In genomic region chr6:66973180-66973579, GRCm38 (mm10) we compare ENCODE assay signal across 8 mouse cellular contexts.
DNase-seq lines count a peak whose midpoint lies in the region; ATAC-seq and TF ChIP-seq lines count a peak whose summit lies in the region.
"Had no signal": no experiment of that assay in that cellular context is flagged by ENCODE, and none has a peak within 500 bp of the region (broad histone marks: within the 10 kb centered on the region; RNA-seq: fewer than 3 reads in every experiment).

No protein-coding gene starts in this region.

- H3K27ac ChIP-seq in neural tube, embryonic 15.5 days (replicated peaks) = no peak overlapping the region
- no peak overlapping the region for H3K27ac ChIP-seq in liver, postnatal 0 days (ENCODE audit: low read depth)
- H3K27ac ChIP-seq: embryonic facial prominence, embryonic 12.5 days had no signal

- no peak overlapping the region for H3K4me3 ChIP-seq in neural tube, embryonic 15.5 days (replicated peaks)
- no peak overlapping the region for H3K4me3 ChIP-seq in liver, postnatal 0 days (ENCODE audit: low read depth, low read length)
- H3K4me3 ChIP-seq: embryonic facial prominence, embryonic 12.5 days had no signal

- ATAC-seq in neural tube, embryonic 15.5 days (ENCODE audit: low FRiP score) = peak; percentile 43; the same call in 1 of the 2 replicates
- ATAC-seq in common myeloid progenitor, adult 5-6 weeks (replicated peaks; ENCODE audit: low read depth, poor library complexity, severe bottlenecking) = peak; percentile 92
- peak; percentile 58 for ATAC-seq in liver, postnatal 0 days

- H3K4me1 ChIP-seq in neural tube, embryonic 15.5 days = peaks cover 3% of the 10 kb centered on the region; the same call in 1 of the 2 replicates
- H3K4me1 ChIP-seq in liver, postnatal 0 days (ENCODE audit: insufficient read depth) = peaks cover 18% of the 10 kb centered on the region

- peak; percentile 22; the same call in 1 of the 2 replicates for TF ChIP-seq CTCF in liver, postnatal 0 days (IDR thresholded peaks at IDR 0.05; ENCODE audit: low read depth)

- no peaks in the 10 kb centered on the region for H3K27me3 ChIP-seq in neural tube, embryonic 15.5 days (replicated peaks)
- no peaks in the 10 kb centered on the region for H3K27me3 ChIP-seq in liver, postnatal 0 days (ENCODE audit: insufficient read depth, low read length)
- H3K27me3 ChIP-seq: embryonic facial prominence, embryonic 12.5 days had no signal

- H3K9me3 ChIP-seq in neural tube, embryonic 15.5 days (replicated peaks) = no peaks in the 10 kb centered on the region
- H3K9me3 ChIP-seq in liver, postnatal 0 days (ENCODE audit: low read length) = no peaks in the 10 kb centered on the region
- H3K9me3 ChIP-seq: embryonic facial prominence, embryonic 12.5 days had no signal

- no peaks in the 10 kb centered on the region for H3K36me3 ChIP-seq in neural tube, embryonic 15.5 days
- no peaks in the 10 kb centered on the region for H3K36me3 ChIP-seq in liver, postnatal 0 days (replicated peaks; ENCODE audit: insufficient read depth, low read length)
- H3K36me3 ChIP-seq: embryonic facial prominence, embryonic 12.5 days had no signal

- TF ChIP-seq EP300 in liver, postnatal 0 days (IDR thresholded peaks at IDR 0.05; ENCODE audit: low read depth) = no peak

- no peak overlapping the region for H3K9ac ChIP-seq in neural tube, embryonic 15.5 days (replicated peaks)
- no peak overlapping the region for H3K9ac ChIP-seq in liver, postnatal 0 days (replicated peaks)
- H3K9ac ChIP-seq: embryonic facial prominence, embryonic 12.5 days had no signal

- DNase-seq in neural tube, embryonic 10.5 days (ENCODE audit: extremely low spot score, low spot score) = no peak
- peak; percentile 51 for DNase-seq in liver, postnatal 0 days
- DNase-seq in thymus, postnatal 25 days = peak; percentile 33
- DNase-seq in retina, postnatal 1 day = no peak
- DNase-seq in heart, adult 18-20 months = no peak

- WGBS in neural tube, embryonic 15.5 days = 20% methylated on average over 3 of the region's 3 CpGs
- WGBS in liver, postnatal 0 days (ENCODE audit: insufficient replicate concordance) = 13% methylated on average over 3 of the region's 3 CpGs

- H3K4me2 ChIP-seq in neural tube, embryonic 15.5 days = no peak overlapping the region
- H3K4me2 ChIP-seq in liver, postnatal 0 days (ENCODE audit: low read depth, low read length) = 0 out of 2 replicates have a peak overlapping the region, but pooled peaks have one; percentile 6
- H3K4me2 ChIP-seq: embryonic facial prominence, embryonic 12.5 days had no signal

Comparison
In these comparisons a context has a peak if more than half of its experiments do, and no peak if none do; other contexts are left out.
1. DNase-seq: peak in liver, postnatal 0 days (single experiment) and thymus, postnatal 25 days (single experiment); none in neural tube, embryonic 10.5 days (single experiment), retina, postnatal 1 day (single experiment) and heart, adult 18-20 months (0 of 2).
2. Peak in every context shown above with its lines, with median percentiles within 50 percentile points of each other: ATAC-seq.